Mouse (Mus musculus) olfactory bulb, adult 2 months (tissue): ENCODE results near the gene Gadd45gip1. TPM values are rescaled to one million over a fixed set of nuclear protein-coding genes. Genes with fewer than 3 reads are reported as not detected.
"Not testable (repeated sequence)": the region's sequence is repeated elsewhere in the genome, so short reads cannot be mapped to it uniquely, and the experiment has no call there.

Experiments used
- H3K27ac ChIP-seq: fragments of 200-500 bp; 2 replicates; pipeline ENCODE4 v1.5.1; 2012; ENCODE audit warnings: low read depth, low read length; ENCODE audit not compliant: insufficient read depth
- H3K4me1 ChIP-seq: fragments of 200-500 bp; 2 replicates; pipeline ENCODE4 v1.6.1; 2012; ENCODE audit warnings: low read length; ENCODE audit not compliant: control insufficient read depth, insufficient read depth
- H3K4me3 ChIP-seq: fragments of 200-500 bp; 2 replicates; pipeline ENCODE4 v1.5.1; 2012; ENCODE audit warnings: mild to moderate bottlenecking, low read depth, low read length, moderate library complexity; ENCODE audit not compliant: insufficient read depth
- CTCF ChIP-seq: fragments of 200-500 bp; IDR thresholded peaks from 2 replicates; pipeline ENCODE4 v1.5.1; 2012; ENCODE audit warnings: low read depth, mild to moderate bottlenecking, low read length, moderate library complexity; ENCODE audit not compliant: insufficient read depth
- POLR2A ChIP-seq: fragments of 200-500 bp; IDR thresholded peaks from 2 replicates; pipeline ENCODE4 v1.6.1; 2012; ENCODE audit warnings: mild to moderate bottlenecking, low read depth, low read length, moderate library complexity; ENCODE audit not compliant: insufficient read depth
- WGBS: fragments of 180-500 bp; shearing (Covaris S2); methylation state at CpG from one replicate; pipeline ENCODE4 v1.1.7; 2018; 5-methylcytosine and 5-hydroxymethylcytosine counted together
- polyA plus RNA-seq: library from polyadenylated mRNA; stranded (reverse); fragments of >200 nt; gene quantifications from 2 replicates; pipeline ENCODE4 v1.2.4, GENCODE M21; 2012; ENCODE audit warnings: low replicate concordance; ENCODE audit not compliant: missing spikeins, insufficient read depth, insufficient read length

Gene Gadd45gip1
- polyA plus RNA-seq, 1 experiment = not detected

GRCm38 (mm10) chr8:84815547-84815946, 15.8 kb upstream of the Gadd45gip1 start:
- Histone ChIP-seq H3K4me1 (peaks cover 17% of the 10 kb centered on the region), H3K27ac (no peak overlapping the region), H3K4me3 (no peak overlapping the region)
- 25% methylated on average over 9 of the region's 9 CpGs for WGBS
- peak; percentile 64 for TF ChIP-seq CTCF
- no peak for TF ChIP-seq POLR2A

GRCm38 (mm10) chr8:84816117-84816516, 15.2 kb upstream of the Gadd45gip1 start:
- TF ChIP-seq CTCF (no peak), POLR2A (no peak)
- H3K4me1 ChIP-seq = peaks cover 12% of the 10 kb centered on the region
- H3K4me3 ChIP-seq = no peak overlapping the region
- 86% methylated on average over 17 of the region's 17 CpGs for WGBS
- no peak overlapping the region for H3K27ac ChIP-seq

- peak within 1 kb of the TSS; percentile 27 for H3K4me3 ChIP-seq
- TF ChIP-seq CTCF = no peak
- TF ChIP-seq POLR2A = no peak
- no peak within 1 kb of the TSS for H3K27ac ChIP-seq
- H3K4me1 ChIP-seq = peaks cover 11% of the 10 kb centered on the region
- WGBS = 72% methylated on average over 3 of the region's 3 CpGs
Measured at GRCm38 (mm10) chr8:84822723-84823122, 8.6 kb upstream of the Gadd45gip1 start, which contains the start of gene Dand5. Dand5 (minus strand) TSS chr8:84822823.

- TF ChIP-seq CTCF = peak; percentile 64
- no peak for TF ChIP-seq POLR2A
- peak overlapping the region; percentile 27 for H3K4me3 ChIP-seq
- no peak overlapping the region for H3K27ac ChIP-seq
- H3K4me1 ChIP-seq = peaks cover 11% of the 10 kb centered on the region
- WGBS = 2% methylated on average over 18 of the region's 18 CpGs
Measured at GRCm38 (mm10) chr8:84823653-84824052, 7.7 kb upstream of the Gadd45gip1 start.

- H3K27ac ChIP-seq = no peak overlapping the region
- WGBS = 78% methylated on average over 4 of the region's 4 CpGs
- TF ChIP-seq CTCF = no peak
- peaks cover 11% of the 10 kb centered on the region for H3K4me1 ChIP-seq
- H3K4me3 ChIP-seq = no peak overlapping the region
Measured at GRCm38 (mm10) chr8:84825636-84826035, 5.7 kb upstream of the Gadd45gip1 start.

GRCm38 (mm10) chr8:84826518-84826917, 4.8 kb upstream of the Gadd45gip1 start:
- peaks cover 13% of the 10 kb centered on the region for H3K4me1 ChIP-seq
- H3K4me3 ChIP-seq, H3K27ac ChIP-seq: not testable (repeated sequence)
- 91% methylated on average over 2 of the region's 2 CpGs for WGBS

GRCm38 (mm10) chr8:84832034-84832717, 854 bp downstream of the Gadd45gip1 start:
- TF ChIP-seq CTCF = no peak
- TF ChIP-seq POLR2A = peak; percentile 92
- H3K4me1 ChIP-seq = peaks cover 2% of the 10 kb centered on the region; the same call in 1 of the 2 replicates
- peak overlapping the region; percentile 80 for H3K27ac ChIP-seq
- H3K4me3 ChIP-seq = peak overlapping the region; percentile 79
- WGBS = 1% methylated on average over 59 of the region's 59 CpGs

GRCm38 (mm10) chr8:84832759-84833742, 1.7 kb downstream of the Gadd45gip1 start:
- H3K27ac ChIP-seq = no peak overlapping the region
- H3K4me3 ChIP-seq = peak overlapping the region; percentile 79
- WGBS = 57% methylated on average over 10 of the region's 10 CpGs
- H3K4me1 ChIP-seq = peaks cover 2% of the 10 kb centered on the region; the same call in 1 of the 2 replicates
- TF ChIP-seq CTCF (no peak), POLR2A (no peak)

- Histone ChIP-seq H3K4me1 (peaks cover 2% of the 10 kb centered on the region; the same call in 1 of the 2 replicates), H3K4me3 (no peak overlapping the region), H3K27ac (no peak overlapping the region)
- WGBS = 70% methylated on average over 19 of the region's 19 CpGs
- TF ChIP-seq POLR2A = no peak
- no peak for TF ChIP-seq CTCF
Measured at GRCm38 (mm10) chr8:84834002-84834865, 2.9 kb downstream of the Gadd45gip1 start.
